Mouse (Mus musculus) small intestine, adult 2 months (tissue): ENCODE results near the gene Ankrd6.

Source experiments
- CTCF ChIP-seq: fragments of 200-500 bp; IDR thresholded peaks from 2 replicates; pipeline ENCODE4 v1.5.1; 2012; ENCODE audit warnings: low read depth, mild to moderate bottlenecking, control low read depth, inconsistent platforms, low read length, moderate library complexity, mixed read lengths; ENCODE audit not compliant: insufficient replicate concordance, insufficient read length; ENCODE audit errors: extremely low read depth
- POLR2A ChIP-seq: fragments of 200-500 bp; IDR thresholded peaks from 2 replicates; pipeline ENCODE4 v1.6.1; 2012; ENCODE audit warnings: low read depth, mild to moderate bottlenecking, control low read depth, inconsistent platforms, low read length, moderate library complexity

GRCm38 (mm10) chr4:32984242-32984641 is 33.6 kb upstream of the Ankrd6 start:
- TF ChIP-seq CTCF (no peak), POLR2A (no peak)
